Comparison of ENCODE assay signal across 10 mouse cellular contexts in the genomic region with DNA sequence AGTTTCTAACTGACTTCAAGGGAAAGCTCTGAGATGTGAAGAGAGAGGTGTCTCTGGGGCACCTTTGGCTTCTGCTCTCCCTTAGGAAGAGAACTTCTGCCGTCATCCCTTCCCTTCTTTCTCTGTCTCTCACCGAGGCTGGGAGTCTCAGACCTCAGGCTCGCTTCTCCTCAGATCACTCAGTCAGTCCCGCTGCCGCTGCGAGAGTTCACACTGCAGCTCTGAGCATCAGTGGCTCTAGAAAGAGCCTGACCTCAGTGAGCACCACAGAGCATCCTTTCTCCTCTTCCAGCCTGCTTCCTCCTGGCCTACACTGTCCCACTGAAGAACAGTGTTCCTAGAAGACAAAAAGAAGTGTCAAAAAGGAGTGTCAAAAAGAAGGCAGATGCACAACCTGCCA.
DNase-seq lines count a peak whose midpoint lies in the region; ATAC-seq and TF ChIP-seq lines count a peak whose summit lies in the region.
"Had no signal": no experiment of that assay in that cellular context is flagged by ENCODE, and none has a peak within 500 bp of the region (broad histone marks: within the 10 kb centered on the region; RNA-seq: fewer than 3 reads in every experiment).

No protein-coding gene starts in this region.

- H3K9ac ChIP-seq in kidney, postnatal 0 days (ENCODE audit: low read depth, low read length): no peak overlapping the region
- H3K9ac ChIP-seq in forebrain, embryonic 13.5 days: peak overlapping the region; percentile 51
- H3K9ac ChIP-seq in hindbrain, postnatal 0 days (replicated peaks; ENCODE audit: low read length): no peak overlapping the region
- no peak overlapping the region for H3K9ac ChIP-seq in neural tube, embryonic 13.5 days
- H3K9ac ChIP-seq: liver, embryonic 15.5 days had no signal

- DNase-seq in kidney, postnatal 0 days (ENCODE audit: low spot score): no peak
- no peak for DNase-seq in kidney, postnatal 25 days
- DNase-seq in hindbrain, postnatal 0 days (ENCODE audit: low spot score): peak; percentile 18
- no peak for DNase-seq in adipocyte (ENCODE audit: low spot score)
- DNase-seq in spleen, postnatal 10 days (ENCODE audit: low spot score in 2 of 2): no peak
- DNase-seq in thymus, postnatal 14 days: no peak
- DNase-seq: adrenal gland, postnatal 36 days had no signal

- H3K27ac ChIP-seq in kidney, postnatal 0 days: no peak overlapping the region
- H3K27ac ChIP-seq in forebrain, embryonic 13.5 days: peak overlapping the region; percentile 94
- H3K27ac ChIP-seq in hindbrain, postnatal 0 days: peak overlapping the region; percentile 36; the same call in 1 of the 2 replicates
- peak overlapping the region; percentile 11; the same call in 1 of the 2 replicates for H3K27ac ChIP-seq in neural tube, embryonic 13.5 days (replicated peaks)
- H3K27ac ChIP-seq: liver, embryonic 15.5 days had no signal

- no peak for ATAC-seq in kidney, postnatal 0 days (replicated peaks; ENCODE audit: low FRiP score, low read depth)
- peak; percentile 41 for ATAC-seq in forebrain, embryonic 13.5 days
- peak; percentile 30; the same call in 1 of the 2 replicates for ATAC-seq in hindbrain, postnatal 0 days
- ATAC-seq in neural tube, embryonic 13.5 days (ENCODE audit: low read depth): peak; percentile 55

- H3K4me2 ChIP-seq in kidney, postnatal 0 days (ENCODE audit: low read length): peak overlapping the region; percentile 18; the same call in 1 of the 2 replicates
- H3K4me2 ChIP-seq in forebrain, embryonic 13.5 days: peak overlapping the region; percentile 59
- H3K4me2 ChIP-seq in hindbrain, postnatal 0 days (ENCODE audit: low read depth, low read length): peak overlapping the region; percentile 43
- H3K4me2 ChIP-seq in neural tube, embryonic 13.5 days: peak overlapping the region; percentile 46
- H3K4me2 ChIP-seq: liver, embryonic 15.5 days had no signal

- no peak overlapping the region for H3K4me3 ChIP-seq in kidney, postnatal 0 days (replicated peaks; ENCODE audit: low read depth, low read length)
- H3K4me3 ChIP-seq in forebrain, embryonic 13.5 days: peak overlapping the region; percentile 19
- H3K4me3 ChIP-seq in hindbrain, postnatal 0 days (ENCODE audit: low read length): 0 out of 2 replicates have a peak overlapping the region, but pooled peaks have one; percentile 8
- H3K4me3 ChIP-seq in neural tube, embryonic 13.5 days: peak overlapping the region; percentile 10; the same call in 1 of the 2 replicates
- H3K4me3 ChIP-seq: liver, embryonic 15.5 days had no signal

- H3K27me3 ChIP-seq in kidney, postnatal 0 days (ENCODE audit: insufficient read depth, low read length): 0 out of 2 replicates have a peak, but pooled peaks cover 3% of the 10 kb centered on the region
- H3K27me3 ChIP-seq in forebrain, embryonic 13.5 days: no peaks in the 10 kb centered on the region
- no peaks in the 10 kb centered on the region for H3K27me3 ChIP-seq in hindbrain, postnatal 0 days (ENCODE audit: insufficient read depth, low read length)
- peaks cover 19% of the 10 kb centered on the region for H3K27me3 ChIP-seq in neural tube, embryonic 13.5 days

- H3K9me3 ChIP-seq in kidney, postnatal 0 days (replicated peaks; ENCODE audit: low read length): no peaks in the 10 kb centered on the region
- H3K9me3 ChIP-seq in forebrain, embryonic 13.5 days (replicated peaks): no peaks in the 10 kb centered on the region
- H3K9me3 ChIP-seq in hindbrain, postnatal 0 days (ENCODE audit: low read length): no peaks in the 10 kb centered on the region
- no peaks in the 10 kb centered on the region for H3K9me3 ChIP-seq in neural tube, embryonic 13.5 days
- H3K9me3 ChIP-seq: liver, embryonic 15.5 days had no signal

- no peak for TF ChIP-seq CTCF in kidney, postnatal 0 days (IDR thresholded peaks at IDR 0.05; ENCODE audit: low read depth)
- TF ChIP-seq CTCF in hindbrain, postnatal 0 days (IDR thresholded peaks at IDR 0.05; ENCODE audit: low read depth): no peak

- H3K36me3 ChIP-seq in kidney, postnatal 0 days (ENCODE audit: insufficient read depth, low read length): no peaks in the 10 kb centered on the region
- H3K36me3 ChIP-seq in forebrain, embryonic 13.5 days (ENCODE audit: poor library complexity, severe bottlenecking): no peaks in the 10 kb centered on the region
- H3K36me3 ChIP-seq in hindbrain, postnatal 0 days (ENCODE audit: insufficient read depth, low read length): no peaks in the 10 kb centered on the region
- H3K36me3 ChIP-seq in neural tube, embryonic 13.5 days: no peaks in the 10 kb centered on the region
- H3K36me3 ChIP-seq: liver, embryonic 15.5 days had no signal

- WGBS in kidney, postnatal 0 days: 50% methylated on average over 6 of the region's 6 CpGs
- 0% methylated on average over 6 of the region's 6 CpGs for WGBS in forebrain, embryonic 13.5 days
- 14% methylated on average over 6 of the region's 6 CpGs for WGBS in hindbrain, postnatal 0 days
- 9% methylated on average over 6 of the region's 6 CpGs for WGBS in neural tube, embryonic 13.5 days

- no peaks in the 10 kb centered on the region for H3K4me1 ChIP-seq in kidney, postnatal 0 days (replicated peaks; ENCODE audit: insufficient read depth, low read length)
- peaks cover 41% of the 10 kb centered on the region for H3K4me1 ChIP-seq in forebrain, embryonic 13.5 days
- H3K4me1 ChIP-seq in hindbrain, postnatal 0 days (ENCODE audit: insufficient read depth, low read length): peaks cover 16% of the 10 kb centered on the region
- peaks cover 26% of the 10 kb centered on the region for H3K4me1 ChIP-seq in neural tube, embryonic 13.5 days (replicated peaks)
- H3K4me1 ChIP-seq: liver, embryonic 15.5 days had no signal
